Mouse (Mus musculus) common myeloid progenitor, adult 5-6 weeks (primary cell): ENCODE data around the gene Prickle1. TPM values are rescaled to one million over a fixed set of nuclear protein-coding genes. Genes with fewer than 3 reads are reported as not detected.

Experiments
- ATAC-seq: replicated peaks from 2 replicates; pipeline ENCODE4 v1.8.0; 2016; ENCODE audit warnings: low read depth, mild to moderate bottlenecking, moderate TSS enrichment, inconsistent platforms; ENCODE audit not compliant: poor library complexity, severe bottlenecking
- total RNA-seq: library from RNA; stranded (forward); fragments of 200-1000, 187-1606 nt; gene quantifications from 2 replicates; pipeline ENCODE4 v1.2.3, GENCODE M21; 2017

Prickle1 gene
- total RNA-seq, 1 experiment from 2014 or later, result 3.5 TPM

DNA sequence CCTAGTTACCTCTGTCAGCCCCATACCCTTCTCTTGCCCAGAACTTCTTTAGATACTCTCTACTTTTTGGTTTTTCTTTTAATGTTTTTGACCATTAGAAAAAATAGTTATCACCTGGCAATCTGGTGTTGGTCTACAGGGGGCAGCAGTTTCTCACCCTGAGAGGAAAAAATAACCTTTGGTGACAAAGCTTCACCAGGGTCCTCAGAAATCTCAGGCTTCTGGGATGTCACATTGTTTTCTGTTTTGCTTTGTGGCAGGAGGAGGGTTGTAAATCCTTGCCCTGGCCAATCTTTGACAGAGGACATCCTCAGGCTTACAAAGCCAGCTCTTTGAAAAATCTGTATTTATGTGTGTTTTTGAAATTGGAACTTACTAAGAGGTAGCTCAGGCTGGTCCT, 139.7 kb downstream of the Prickle1 start:
- no peak for ATAC-seq

DNA sequence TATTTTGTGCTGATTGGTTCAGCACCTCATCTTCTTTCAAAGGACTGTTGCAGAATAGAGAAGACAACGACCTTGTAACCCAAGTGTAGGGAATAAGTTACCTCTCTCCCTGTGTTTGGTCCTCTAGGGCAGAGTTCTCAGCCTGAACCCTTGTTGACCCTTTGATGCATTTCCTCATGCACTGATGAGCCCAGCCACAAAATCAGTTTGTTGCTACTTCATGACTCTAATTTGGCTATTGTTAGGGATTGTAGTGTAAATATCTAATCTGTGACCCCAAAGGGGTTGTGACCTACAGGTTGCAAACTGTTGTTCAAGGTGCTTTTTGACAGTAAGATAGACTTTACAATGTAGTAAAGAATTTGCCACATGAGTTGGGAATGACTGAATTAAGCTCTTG, 142.4 kb downstream of the Prickle1 start:
- ATAC-seq, result no peak

Other genes with a start within 250 kb of the Prickle1 start
- 102 and 110 TPM in 2 replicates for gene Zcrb1, start 197.6 kb downstream of the Prickle1 start, total RNA-seq
- 48.8 and 52.8 TPM in 2 replicates for gene Pphln1, start 197.5 kb downstream of the Prickle1 start, total RNA-seq